Mouse (Mus musculus) testis, adult 2 months (tissue): ENCODE measurements around the gene Nckap5. TPM values are rescaled to one million over a fixed set of nuclear protein-coding genes. Genes with fewer than 3 reads are reported as not detected.

ENCODE experiments used
- H3K27ac ChIP-seq: fragments of 200-500 bp; 2 replicates; pipeline ENCODE4 v1.5.1; 2012; ENCODE audit warnings: low read depth, low read length; ENCODE audit not compliant: control insufficient read depth, insufficient read depth
- H3K27me3 ChIP-seq: fragments of 200-500 bp; 2 replicates; pipeline ENCODE4 v1.6.1; 2012; ENCODE audit warnings: mild to moderate bottlenecking, low read length, moderate library complexity; ENCODE audit not compliant: control insufficient read depth, insufficient read depth
- H3K36me3 ChIP-seq: fragments of 200-500 bp; 2 replicates; pipeline ENCODE4 v1.6.1; 2012; ENCODE audit warnings: mild to moderate bottlenecking, low read length; ENCODE audit not compliant: control insufficient read depth, insufficient read depth
- H3K4me1 ChIP-seq: fragments of 200-500 bp; 2 replicates; pipeline ENCODE4 v1.6.1; 2012; ENCODE audit warnings: low read length; ENCODE audit not compliant: control insufficient read depth, insufficient read depth
- H3K4me3 ChIP-seq: fragments of 200-500 bp; 2 replicates; pipeline ENCODE4 v1.5.1; 2012; ENCODE audit warnings: low read depth, mild to moderate bottlenecking, low read length, moderate library complexity, mixed read lengths; ENCODE audit not compliant: control insufficient read depth
- CTCF ChIP-seq: fragments of 200-500 bp; IDR thresholded peaks from 2 replicates; pipeline ENCODE4 v1.5.1; 2012; ENCODE audit warnings: low read depth, mild to moderate bottlenecking, inconsistent platforms, low read length, moderate library complexity; ENCODE audit not compliant: control insufficient read depth, insufficient read depth, insufficient replicate concordance
- POLR2A ChIP-seq: fragments of 200-500 bp; IDR thresholded peaks from 2 replicates; pipeline ENCODE4 v1.6.1; 2012; ENCODE audit warnings: low read depth, mild to moderate bottlenecking, inconsistent platforms, low read length, moderate library complexity; ENCODE audit not compliant: control insufficient read depth
- polyA plus RNA-seq: library from polyadenylated mRNA; depleted of rRNA; stranded (reverse); fragments of >200 nt; gene quantifications from 2 replicates; pipeline ENCODE4 v1.2.3, GENCODE M21; 2012

Nckap5 gene
- polyA plus RNA-seq, 1 experiment: 1.0 TPM

GRCm38 (mm10) chr1:126700063-126700977 lies 130.3 kb downstream of the Nckap5 start:
- Histone ChIP-seq H3K27me3 (no peaks in the 10 kb centered on the region), H3K36me3 (no peaks in the 10 kb centered on the region), H3K4me3 (no peak overlapping the region), H3K27ac (no peak overlapping the region), H3K4me1 (no peaks in the 10 kb centered on the region)
- TF ChIP-seq CTCF (no peak), POLR2A (no peak)

DNA sequence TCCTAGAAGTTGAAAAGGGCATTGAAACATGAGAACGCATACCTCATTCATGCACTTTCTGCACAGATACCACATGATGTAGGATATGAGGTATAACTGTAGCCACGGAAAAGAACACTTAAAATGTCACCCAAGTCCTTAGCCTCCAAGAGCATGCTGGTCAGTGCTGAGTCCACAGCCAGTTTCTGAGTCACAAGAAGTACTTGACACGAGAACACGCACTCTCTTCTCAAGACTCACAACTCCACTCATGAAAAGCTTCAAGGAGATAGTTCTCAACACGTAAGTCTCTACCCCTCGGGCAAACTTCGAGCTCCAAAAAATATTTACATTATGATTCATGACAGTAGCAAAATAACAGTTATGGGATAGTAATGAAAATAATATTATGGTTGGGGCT lies 137.0 kb downstream of the Nckap5 start:
- H3K27me3 ChIP-seq: no peaks in the 10 kb centered on the region
- H3K27ac ChIP-seq: no peak overlapping the region
- H3K4me1 ChIP-seq: no peaks in the 10 kb centered on the region
- H3K36me3 ChIP-seq: no peaks in the 10 kb centered on the region
- TF ChIP-seq CTCF (no peak), POLR2A (no peak)
- H3K4me3 ChIP-seq: no peak overlapping the region

DNA sequence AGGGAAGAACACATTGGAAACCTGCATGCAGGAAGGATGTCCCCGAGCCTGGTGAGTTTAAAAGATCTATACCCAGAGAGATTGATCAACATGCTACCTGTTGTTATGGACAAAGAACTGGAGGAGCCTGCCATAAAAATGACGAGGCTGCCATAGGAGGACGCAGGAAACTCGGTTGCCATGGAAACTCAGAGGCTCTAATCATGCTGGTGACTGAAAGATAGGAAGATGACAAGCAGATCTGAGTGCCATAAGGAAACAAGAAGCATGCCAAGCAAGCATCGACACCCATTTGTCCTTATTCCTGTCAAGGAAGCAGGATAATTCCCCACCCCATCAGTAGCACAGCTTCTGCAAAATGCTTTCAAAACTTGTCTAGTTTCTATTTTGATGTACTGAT lies 142.0 kb downstream of the Nckap5 start:
- Histone ChIP-seq H3K4me1 (no peaks in the 10 kb centered on the region), H3K4me3 (no peak overlapping the region), H3K27ac (no peak overlapping the region), H3K27me3 (no peaks in the 10 kb centered on the region), H3K36me3 (no peaks in the 10 kb centered on the region)
- TF ChIP-seq CTCF: no peak

DNA sequence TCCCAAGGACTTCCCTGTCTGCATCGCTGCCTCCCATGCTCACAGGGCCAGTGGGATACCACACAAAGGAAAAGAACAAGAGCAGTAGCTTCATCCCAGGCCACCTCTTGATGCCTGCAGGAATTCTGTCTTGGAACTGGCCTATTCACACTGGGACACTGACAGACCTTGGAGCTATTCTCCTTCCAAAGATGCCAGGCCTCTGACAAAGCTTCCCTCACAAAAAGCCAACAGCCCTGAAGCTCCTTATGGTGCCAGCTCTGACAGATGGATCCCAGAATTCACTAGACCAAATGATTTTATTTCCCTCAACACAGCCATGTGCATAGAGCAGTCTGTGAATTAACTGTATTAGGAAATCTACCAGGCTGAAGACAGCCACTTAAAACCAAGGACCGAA lies 143.9 kb downstream of the Nckap5 start:
- Histone ChIP-seq H3K4me3 (no peak overlapping the region), H3K4me1 (no peaks in the 10 kb centered on the region), H3K36me3 (no peaks in the 10 kb centered on the region), H3K27me3 (no peaks in the 10 kb centered on the region), H3K27ac (no peak overlapping the region)
- no peak for TF ChIP-seq POLR2A
- no peak for TF ChIP-seq CTCF

DNA sequence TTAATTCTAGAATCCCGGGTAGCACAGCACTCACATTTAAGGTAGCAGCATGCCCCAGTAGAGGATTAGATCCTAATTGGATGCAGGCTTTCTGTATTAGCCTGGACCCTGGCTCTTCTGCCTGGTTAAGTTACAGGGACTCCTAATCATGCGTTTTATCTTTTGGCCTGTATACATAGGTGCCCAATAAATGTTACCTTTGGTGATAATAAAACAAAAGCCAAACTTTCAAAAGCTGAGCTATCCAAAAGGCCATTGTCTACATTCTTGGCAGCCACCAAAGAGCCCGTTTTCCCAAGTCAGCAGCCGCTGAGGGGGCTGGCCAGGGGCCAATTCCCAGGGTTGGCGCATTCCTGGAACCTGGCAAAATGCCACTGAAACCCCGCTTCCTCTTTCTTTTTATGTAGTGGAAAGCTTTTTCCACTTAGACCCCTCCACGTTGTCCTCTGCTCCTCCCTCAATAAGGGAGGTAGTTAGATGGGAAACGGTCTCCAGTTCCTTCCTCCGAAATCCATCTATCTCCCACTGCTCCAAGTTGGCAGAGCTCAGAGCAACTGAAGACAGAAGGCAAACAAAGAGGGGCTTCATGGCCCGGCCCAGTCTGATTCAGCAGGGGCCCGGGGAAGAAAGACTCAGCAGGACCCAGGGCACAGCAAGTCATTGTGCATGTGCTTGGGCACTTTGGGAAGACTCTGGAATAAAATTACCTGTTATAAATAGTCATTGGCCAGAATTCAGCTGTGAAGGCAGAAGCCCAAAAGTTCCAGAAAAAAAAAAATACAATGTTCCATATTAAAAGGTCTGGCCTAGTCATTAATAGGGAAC lies 146.8 kb downstream of the Nckap5 start:
- no peak overlapping the region for H3K4me3 ChIP-seq
- H3K36me3 ChIP-seq: no peaks in the 10 kb centered on the region
- no peak for TF ChIP-seq POLR2A
- H3K27me3 ChIP-seq: no peaks in the 10 kb centered on the region
- H3K4me1 ChIP-seq: no peaks in the 10 kb centered on the region
- no peak overlapping the region for H3K27ac ChIP-seq

DNA sequence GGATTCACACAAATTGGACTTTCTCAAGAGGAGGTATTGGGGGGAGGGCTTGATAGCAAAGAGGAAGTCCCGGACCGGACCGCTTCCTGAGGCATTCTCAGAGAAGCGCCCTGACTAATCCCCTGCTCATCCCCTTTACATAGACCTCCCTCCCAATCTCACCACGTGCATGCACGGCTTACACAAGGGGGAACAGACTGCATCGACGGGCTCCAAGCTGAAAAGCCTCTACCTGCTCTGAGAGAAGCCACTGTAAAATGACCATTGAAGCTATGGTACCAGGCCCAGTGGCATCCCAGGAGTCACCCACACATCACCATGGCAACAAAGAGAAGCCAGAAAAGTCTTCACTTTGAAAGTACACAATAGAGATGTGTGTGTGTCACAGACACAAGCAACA lies 148.8 kb downstream of the Nckap5 start:
- TF ChIP-seq POLR2A (no peak), CTCF (no peak)
- Histone ChIP-seq H3K4me3 (no peak overlapping the region), H3K36me3 (no peaks in the 10 kb centered on the region), H3K27ac (no peak overlapping the region), H3K27me3 (no peaks in the 10 kb centered on the region), H3K4me1 (no peaks in the 10 kb centered on the region)

GRCm38 (mm10) chr1:126679348-126679747 lies 151.3 kb downstream of the Nckap5 start:
- H3K27me3 ChIP-seq: no peaks in the 10 kb centered on the region
- no peaks in the 10 kb centered on the region for H3K36me3 ChIP-seq
- H3K4me1 ChIP-seq: no peaks in the 10 kb centered on the region
- no peak overlapping the region for H3K4me3 ChIP-seq
- no peak for TF ChIP-seq CTCF
- no peak overlapping the region for H3K27ac ChIP-seq
